In the genomic region with DNA sequence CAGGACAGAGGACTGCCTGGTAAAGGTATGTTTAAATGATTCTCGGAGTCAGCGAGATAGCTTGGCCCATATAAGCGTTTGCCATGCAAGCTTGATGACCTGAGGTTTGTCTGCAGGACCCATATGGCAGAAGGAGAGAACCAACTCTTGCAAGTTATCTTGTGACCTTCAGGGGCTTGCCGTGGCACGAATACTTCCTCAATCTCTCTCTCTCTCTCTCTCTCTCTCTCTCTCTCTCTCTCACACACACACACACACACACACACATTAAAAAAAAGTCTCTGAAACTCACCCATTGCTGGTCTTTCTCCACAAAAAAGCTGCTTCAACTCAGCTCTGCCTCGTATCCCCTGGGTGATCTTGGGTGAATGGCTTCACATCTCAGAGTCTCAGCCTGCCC, we compare ENCODE assay signal across 12 mouse cellular contexts. TPM values are rescaled to one million over a fixed set of nuclear protein-coding genes. Genes with fewer than 3 reads are reported as not detected.
A peak's percentile ranks its signal among the peaks of the same experiment; 100 is the strongest.
DNase-seq lines count a peak whose midpoint lies in the region; ATAC-seq and TF ChIP-seq lines count a peak whose summit lies in the region.
"Had no signal": no experiment of that assay in that cellular context is flagged by ENCODE, and none has a peak within 500 bp of the region (broad histone marks: within the 10 kb centered on the region; RNA-seq: fewer than 3 reads in every experiment).

No protein-coding gene starts in this region.

- no peak for TF ChIP-seq EP300 in heart, adult 2 months (IDR thresholded peaks at IDR 0.05; ENCODE audit: insufficient read depth, low read depth, low read length)

- no peak for TF ChIP-seq POLR2A in heart, adult 2 months (IDR thresholded peaks at IDR 0.05; ENCODE audit: insufficient read depth, low read depth, low read length)

- H3K4me1 ChIP-seq in midbrain, embryonic 13.5 days (replicated peaks): peaks cover 52% of the 10 kb centered on the region
- peaks cover 40% of the 10 kb centered on the region for H3K4me1 ChIP-seq in midbrain, embryonic 10.5 days
- H3K4me1 ChIP-seq in embryonic facial prominence, embryonic 13.5 days: peaks cover 29% of the 10 kb centered on the region
- peaks cover 27% of the 10 kb centered on the region for H3K4me1 ChIP-seq in hindbrain, embryonic 16.5 days (ENCODE audit: control insufficient read depth, insufficient read depth, low read depth, low read length)
- peaks cover 48% of the 10 kb centered on the region for H3K4me1 ChIP-seq in neural tube, embryonic 15.5 days
- H3K4me1 ChIP-seq in heart, adult 2 months (ENCODE audit: control insufficient read depth, insufficient read depth, low read length): no peaks in the 10 kb centered on the region

- H3K9me3 ChIP-seq in midbrain, embryonic 13.5 days: no peaks in the 10 kb centered on the region
- no peaks in the 10 kb centered on the region for H3K9me3 ChIP-seq in midbrain, embryonic 10.5 days (replicated peaks)
- H3K9me3 ChIP-seq in embryonic facial prominence, embryonic 13.5 days: no peaks in the 10 kb centered on the region
- no peaks in the 10 kb centered on the region for H3K9me3 ChIP-seq in hindbrain, embryonic 16.5 days (ENCODE audit: control insufficient read depth, low read length)
- no peaks in the 10 kb centered on the region for H3K9me3 ChIP-seq in neural tube, embryonic 15.5 days (replicated peaks)

- intact Hi-C loops in heart, adult 2 months (cut with DNase I): no loop called here

- H3K27me3 ChIP-seq in midbrain, embryonic 13.5 days: no peaks in the 10 kb centered on the region
- H3K27me3 ChIP-seq in midbrain, embryonic 10.5 days (ENCODE audit: low read depth, poor library complexity, severe bottlenecking): no peaks in the 10 kb centered on the region
- H3K27me3 ChIP-seq in embryonic facial prominence, embryonic 13.5 days: no peaks in the 10 kb centered on the region
- H3K27me3 ChIP-seq in hindbrain, embryonic 16.5 days (replicated peaks; ENCODE audit: control insufficient read depth, insufficient read depth, low read length): no peaks in the 10 kb centered on the region
- H3K27me3 ChIP-seq in neural tube, embryonic 15.5 days (replicated peaks): no peaks in the 10 kb centered on the region
- H3K27me3 ChIP-seq in heart, adult 2 months (ENCODE audit: control insufficient read depth, insufficient read depth, low read length): 0 out of 2 replicates have a peak, but pooled peaks cover 4% of the 10 kb centered on the region

- no peaks in the 10 kb centered on the region for H3K79me2 ChIP-seq in heart, adult 2 months (replicated peaks; ENCODE audit: control insufficient read depth, insufficient read depth, low read length)

- H3K9ac ChIP-seq in midbrain, embryonic 13.5 days (replicated peaks): no peak overlapping the region
- H3K9ac ChIP-seq in embryonic facial prominence, embryonic 13.5 days: no peak overlapping the region
- no peak overlapping the region for H3K9ac ChIP-seq in hindbrain, embryonic 16.5 days (ENCODE audit: low read depth, low read length)
- H3K9ac ChIP-seq in neural tube, embryonic 15.5 days (replicated peaks): no peak overlapping the region
- H3K9ac ChIP-seq in heart, adult 2 months (ENCODE audit: low read depth, low read length): no peak overlapping the region

- no peak for ATAC-seq in midbrain, embryonic 13.5 days
- no peak for ATAC-seq in embryonic facial prominence, embryonic 13.5 days (ENCODE audit: insufficient number of reproducible peaks, insufficient read depth, low FRiP score, low TSS enrichment, low read depth)
- no peak for ATAC-seq in hindbrain, embryonic 16.5 days
- no peak for ATAC-seq in neural tube, embryonic 15.5 days (ENCODE audit: low FRiP score)

- peak overlapping the region; percentile 60; the same call in 1 of the 2 replicates for H3K4me3 ChIP-seq in midbrain, embryonic 13.5 days (replicated peaks)
- no peak overlapping the region for H3K4me3 ChIP-seq in midbrain, embryonic 10.5 days
- H3K4me3 ChIP-seq in embryonic facial prominence, embryonic 13.5 days: peak overlapping the region; percentile 46; the same call in 1 of the 2 replicates
- peak overlapping the region; percentile 61 for H3K4me3 ChIP-seq in hindbrain, embryonic 16.5 days (ENCODE audit: low read length)
- H3K4me3 ChIP-seq in neural tube, embryonic 15.5 days (replicated peaks): peak overlapping the region; percentile 54; the same call in 1 of the 2 replicates
- H3K4me3 ChIP-seq in heart, adult 2 months: no peak overlapping the region

- WGBS in midbrain, embryonic 13.5 days: 71% methylated on average over 6 of the region's 6 CpGs
- 72% methylated on average over 6 of the region's 6 CpGs for WGBS in midbrain, embryonic 10.5 days
- 60% methylated on average over 6 of the region's 6 CpGs for WGBS in embryonic facial prominence, embryonic 13.5 days
- WGBS in hindbrain, embryonic 16.5 days: 65% methylated on average over 6 of the region's 6 CpGs
- WGBS in neural tube, embryonic 15.5 days: 60% methylated on average over 6 of the region's 6 CpGs
- 43% methylated on average over 6 of the region's 6 CpGs for whole genome bisulfite sequencing in heart, adult 2 months

- H3K4me2 ChIP-seq in midbrain, embryonic 13.5 days (replicated peaks): peak overlapping the region; percentile 80
- H3K4me2 ChIP-seq in embryonic facial prominence, embryonic 13.5 days: peak overlapping the region; percentile 67
- H3K4me2 ChIP-seq in hindbrain, embryonic 16.5 days (ENCODE audit: low read length): peak overlapping the region; percentile 87
- H3K4me2 ChIP-seq in neural tube, embryonic 15.5 days: peak overlapping the region; percentile 81

- no peak overlapping the region for H3K27ac ChIP-seq in midbrain, embryonic 13.5 days
- no peak overlapping the region for H3K27ac ChIP-seq in midbrain, embryonic 10.5 days (replicated peaks)
- H3K27ac ChIP-seq in embryonic facial prominence, embryonic 13.5 days: no peak overlapping the region
- no peak overlapping the region for H3K27ac ChIP-seq in hindbrain, embryonic 16.5 days (ENCODE audit: low read depth, low read length)
- no peak overlapping the region for H3K27ac ChIP-seq in neural tube, embryonic 15.5 days (replicated peaks)
- H3K27ac ChIP-seq in heart, adult 2 months: no peak overlapping the region

- H3K36me3 ChIP-seq in midbrain, embryonic 13.5 days: peaks cover under 1% of the 10 kb centered on the region
- peaks cover under 1% of the 10 kb centered on the region for H3K36me3 ChIP-seq in midbrain, embryonic 10.5 days
- H3K36me3 ChIP-seq in embryonic facial prominence, embryonic 13.5 days: peaks cover under 1% of the 10 kb centered on the region; the same call in 1 of the 2 replicates
- peaks cover under 1% of the 10 kb centered on the region; the same call in 1 of the 2 replicates for H3K36me3 ChIP-seq in hindbrain, embryonic 16.5 days (ENCODE audit: control insufficient read depth, insufficient read depth, low read length)
- H3K36me3 ChIP-seq in neural tube, embryonic 15.5 days: 0 out of 2 replicates have a peak, but pooled peaks cover under 1% of the 10 kb centered on the region
- H3K36me3 ChIP-seq in heart, adult 2 months (ENCODE audit: control insufficient read depth, insufficient read depth, low read length): no peaks in the 10 kb centered on the region

- no peak for TF ChIP-seq CTCF in heart, adult 2 months (IDR thresholded peaks at IDR 0.05)

- DNase-seq in midbrain, embryonic 10.5 days (ENCODE audit: low spot score): no peak
- DNase-seq in c-Kit-positive CD71-positive TER-119-positive erythroid progenitor cells, embryonic 14.5 days (ENCODE audit: low spot score): no peak
- no peak for DNase-seq in heart, adult 2 months
- DNase-seq in cerebellum, postnatal 10 days: no peak
- DNase-seq: cerebellum, adult 9-11 months; kidney, postnatal 10 days; lung, adult 18-20 months had no signal

RNA-seq across cellular contexts. Expression of gene Cacng8, which starts 1.6 kb away (rescaled TPM):
- polyA plus RNA-seq in midbrain, embryonic 13.5 days (2015; fragmentation: Nextera tagmentation; extraction: Ambion mirVana): 12.9 and 13.9 TPM in 2 replicates
- polyA plus RNA-seq in midbrain, embryonic 10.5 days (2016; fragmentation: Nextera tagmentation; extraction: Ambion mirVana): 5.1 and 8.3 TPM in 2 replicates
- polyA plus RNA-seq in embryonic facial prominence, embryonic 13.5 days (2015; fragmentation: Nextera tagmentation; extraction: Ambion mirVana): 5.5 and 7.5 TPM in 2 replicates
- polyA plus RNA-seq in hindbrain, embryonic 16.5 days (2015; fragmentation: Nextera tagmentation; extraction: Ambion mirVana): 8.6 and 13.7 TPM in 2 replicates
- polyA plus RNA-seq in neural tube, embryonic 15.5 days (2015; fragmentation: Nextera tagmentation; extraction: Ambion mirVana): 11.0 and 11.2 TPM in 2 replicates
- total RNA-seq in heart, adult 2 months (2021): not detected
- not detected in 2 replicates for polyA plus RNA-seq in heart, adult 2 months (2012; rRNA removed)

RNA-seq across cellular contexts. Expression of gene Cacng6, which starts 35.1 kb away (rescaled TPM):
- polyA plus RNA-seq in midbrain, embryonic 13.5 days (2015; fragmentation: Nextera tagmentation; extraction: Ambion mirVana): not detected in 2 replicates
- polyA plus RNA-seq in midbrain, embryonic 10.5 days (2016; fragmentation: Nextera tagmentation; extraction: Ambion mirVana): not detected in 2 replicates
- 0.46 and 0.67 TPM in 2 replicates for polyA plus RNA-seq in embryonic facial prominence, embryonic 13.5 days (2015; fragmentation: Nextera tagmentation; extraction: Ambion mirVana)
- polyA plus RNA-seq in hindbrain, embryonic 16.5 days (2015; fragmentation: Nextera tagmentation; extraction: Ambion mirVana): 0.62 TPM in 1 of 2 replicates, not detected in the other
- polyA plus RNA-seq in neural tube, embryonic 15.5 days (2015; fragmentation: Nextera tagmentation; extraction: Ambion mirVana): 0.43 and 0.97 TPM in 2 replicates
- 1 to 10 TPM; 1.9 to 2.5 TPM for total RNA-seq in heart, adult 2 months (2021)
- polyA plus RNA-seq in heart, adult 2 months (2012; rRNA removed): 0.78 and 3.3 TPM in 2 replicates
- polyA plus RNA-seq: gonadal fat pad, adult 2 months had no signal

RNA-seq across cellular contexts. Expression of gene Cacng7, which starts 56.1 kb away (rescaled TPM):
- 4.3 and 5.2 TPM in 2 replicates for polyA plus RNA-seq in midbrain, embryonic 13.5 days (2015; fragmentation: Nextera tagmentation; extraction: Ambion mirVana)
- polyA plus RNA-seq in midbrain, embryonic 10.5 days (2016; fragmentation: Nextera tagmentation; extraction: Ambion mirVana): 1.7 and 2.7 TPM in 2 replicates
- polyA plus RNA-seq in embryonic facial prominence, embryonic 13.5 days (2015; fragmentation: Nextera tagmentation; extraction: Ambion mirVana): 3.3 and 3.7 TPM in 2 replicates
- 2.6 and 2.9 TPM in 2 replicates for polyA plus RNA-seq in hindbrain, embryonic 16.5 days (2015; fragmentation: Nextera tagmentation; extraction: Ambion mirVana)
- 3.4 and 4.1 TPM in 2 replicates for polyA plus RNA-seq in neural tube, embryonic 15.5 days (2015; fragmentation: Nextera tagmentation; extraction: Ambion mirVana)
- 1 to 10 TPM; 4.3 to 5.4 TPM for total RNA-seq in heart, adult 2 months (2021)
- polyA plus RNA-seq in heart, adult 2 months (2012; rRNA removed): 6.7 and 7.7 TPM in 2 replicates

Comparison
In these comparisons a context has a peak if more than half of its experiments do, and no peak if none do; other contexts are left out.
1. H3K4me3 ChIP-seq: peak in midbrain, embryonic 13.5 days (single experiment), embryonic facial prominence, embryonic 13.5 days (single experiment), hindbrain, embryonic 16.5 days (single experiment) and neural tube, embryonic 15.5 days (single experiment); none in midbrain, embryonic 10.5 days (single experiment) and heart, adult 2 months (single experiment).
2. Peak in every context shown above with its lines, with median percentiles within 50 percentile points of each other: H3K4me2 ChIP-seq.